Mouse (Mus musculus): ENCODE measurements around the gene Mlx. TPM values are rescaled to one million over a fixed set of nuclear protein-coding genes. Genes with fewer than 3 reads are reported as not detected.
A peak's percentile ranks its signal among the peaks of the same experiment; 100 is the strongest.

The Mlx gene
- total RNA-seq, 2 experiments from 2014 or later, result 41.1 to 44.7 TPM

DNA sequence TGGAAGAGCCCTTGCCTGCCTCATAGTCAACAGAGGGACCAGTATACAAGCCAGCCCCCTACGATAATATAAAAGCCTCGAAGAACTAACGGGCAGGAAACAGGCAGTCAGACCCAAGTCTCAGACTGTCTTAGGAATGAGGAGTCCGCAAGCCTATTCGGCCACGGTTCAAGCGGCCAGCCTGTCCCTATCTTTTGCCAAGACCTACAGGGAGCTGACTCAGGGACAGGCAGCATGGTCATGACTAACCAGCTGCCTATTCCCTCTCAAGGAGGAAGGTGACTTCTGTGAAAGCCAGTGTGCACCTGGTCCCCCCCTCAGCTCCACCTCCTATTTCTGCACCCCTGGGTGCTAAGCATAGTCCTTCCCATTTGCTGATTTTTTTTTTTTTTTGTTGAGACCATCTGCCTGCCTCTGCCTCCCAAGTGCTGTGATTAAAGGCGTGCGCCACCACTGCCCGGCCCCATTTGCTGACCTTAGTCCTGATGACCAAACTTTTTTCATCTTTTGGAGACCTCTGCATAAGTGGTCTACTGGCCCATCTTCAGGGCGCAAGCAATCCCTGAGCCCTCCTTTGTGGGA is 42.0 kb downstream of the Mlx start:
- no peak for TF ChIP-seq CTCF (IDR thresholded peaks at IDR 0.05)
- DNase-seq (ENCODE audit: extremely low spot score in 1 of 2, low spot score in 2 of 2), result no peak
- intact Hi-C loops (cut with DNase I), result no loop called here
- Histone ChIP-seq H3K4me3 (no peak overlapping the region), H3K27ac (no peak overlapping the region)

DNA sequence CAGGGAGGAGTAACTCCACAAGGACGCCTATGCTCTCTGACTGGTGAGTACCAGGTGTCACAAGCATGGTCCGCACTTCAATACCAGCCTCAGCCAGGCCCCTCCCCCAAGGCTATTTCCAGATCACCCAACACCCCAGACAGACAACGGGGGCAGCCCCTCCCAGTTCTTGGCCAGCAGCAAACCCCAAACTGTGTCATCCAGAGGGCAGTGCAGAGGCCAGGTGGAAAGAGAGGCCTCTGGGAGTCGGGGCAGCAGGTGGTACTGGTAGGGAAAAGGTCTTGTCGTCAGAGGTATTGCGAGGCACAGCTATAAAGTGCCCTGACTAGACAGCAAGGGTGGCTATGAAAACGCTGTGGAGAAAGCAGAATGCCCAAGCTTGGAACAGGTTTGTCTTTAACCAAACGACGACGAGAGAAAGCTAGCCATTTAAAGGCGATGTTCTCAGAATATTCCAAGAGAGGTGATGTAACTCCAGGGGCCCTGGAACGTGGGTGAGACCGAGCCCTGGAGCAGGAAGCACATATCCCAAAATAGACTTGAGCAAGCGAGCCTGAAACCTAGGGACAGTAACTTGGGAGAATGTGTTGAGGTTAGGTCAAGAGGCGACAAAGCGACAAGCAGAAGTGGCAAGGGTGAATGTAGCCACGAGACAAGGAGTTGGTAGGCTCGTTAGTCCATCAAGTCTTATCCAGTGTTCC is 43.1 kb downstream of the Mlx start:
- intact Hi-C loops (cut with DNase I), result no loop called here
- Histone ChIP-seq H3K4me3 (no peak overlapping the region), H3K27ac (no peak overlapping the region)
- peak in 1 of 2 experiments; percentile 13 for DNase-seq (ENCODE audit: extremely low spot score in 1 of 2, low spot score in 2 of 2)
- no peak for TF ChIP-seq CTCF (IDR thresholded peaks at IDR 0.05)

DNA sequence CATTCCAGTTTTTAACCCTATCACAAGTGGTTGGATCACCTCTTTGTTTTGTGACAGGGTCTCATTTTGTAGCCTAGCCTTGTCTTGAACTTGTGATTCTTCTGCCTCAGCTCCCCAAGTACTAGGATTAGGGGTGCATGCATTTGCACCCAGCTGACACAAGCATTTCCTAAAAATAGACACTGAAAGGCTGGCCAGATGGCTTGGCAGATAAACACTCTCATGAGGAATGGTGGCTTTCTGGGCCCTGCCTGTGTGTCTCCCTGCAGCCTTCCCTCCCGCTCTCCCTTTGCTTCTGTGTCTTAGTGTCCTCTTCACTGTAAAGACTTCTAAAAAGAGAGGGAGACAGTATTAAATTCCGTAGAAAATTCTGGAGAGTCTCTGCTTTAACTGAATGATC is 44.1 kb downstream of the Mlx start:
- no peak for TF ChIP-seq CTCF (IDR thresholded peaks at IDR 0.05)
- DNase-seq (ENCODE audit: extremely low spot score in 1 of 2, low spot score in 2 of 2), result no peak
- intact Hi-C loops (cut with DNase I), result no loop called here
- H3K4me3 ChIP-seq, result no peak overlapping the region
- no peak overlapping the region for H3K27ac ChIP-seq

DNA sequence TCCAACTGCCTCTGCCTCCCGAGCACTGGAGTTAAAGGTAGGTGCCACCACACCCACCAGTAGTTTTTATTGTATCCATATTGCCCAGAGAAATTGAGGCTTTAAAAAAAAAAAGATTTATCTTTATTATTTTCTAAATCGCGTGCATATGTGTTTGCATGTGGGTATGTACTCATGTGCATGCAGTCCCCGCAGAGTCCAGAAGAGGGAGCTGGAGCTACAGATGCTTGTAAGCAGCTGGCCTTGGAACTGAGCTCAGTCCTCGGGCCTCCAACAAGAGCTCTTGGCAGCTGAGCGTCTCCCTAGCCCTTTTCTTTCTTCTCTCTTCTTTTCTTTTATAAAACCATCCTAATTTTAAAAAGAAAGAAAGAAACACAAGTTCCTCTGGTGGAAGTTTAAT is 44.6 kb downstream of the Mlx start:
- no peak overlapping the region for H3K4me3 ChIP-seq
- TF ChIP-seq CTCF (IDR thresholded peaks at IDR 0.05), result peak; percentile 26
- no peak overlapping the region for H3K27ac ChIP-seq
- intact Hi-C loops (cut with DNase I), result no loop called here
- no peak for DNase-seq (ENCODE audit: extremely low spot score in 1 of 2, low spot score in 2 of 2)

DNA sequence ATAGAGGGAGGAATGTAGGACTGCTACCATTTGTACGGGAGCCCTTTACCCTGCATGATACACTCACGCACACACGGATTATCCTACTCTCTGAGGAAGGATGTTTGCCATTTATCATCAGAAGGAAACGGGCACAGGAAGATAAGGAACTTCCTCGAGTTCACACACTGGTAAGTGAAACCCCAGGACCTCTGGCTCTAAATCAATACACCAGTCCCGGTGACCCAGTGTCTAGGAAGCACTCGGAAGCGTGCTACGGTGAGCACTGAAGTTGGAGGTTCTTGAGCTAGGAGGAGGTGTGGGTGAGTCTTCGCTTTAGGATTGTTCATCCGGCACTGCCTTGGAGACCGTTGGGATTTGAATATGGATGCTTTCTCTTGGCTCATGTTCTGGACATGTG is 46.0 kb downstream of the Mlx start:
- intact Hi-C loops (cut with DNase I), result no loop called here
- Histone ChIP-seq H3K4me3 (no peak overlapping the region), H3K27ac (no peak overlapping the region)
- DNase-seq (ENCODE audit: extremely low spot score in 1 of 2, low spot score in 2 of 2), result no peak
- no peak for TF ChIP-seq CTCF (IDR thresholded peaks at IDR 0.05)

DNA sequence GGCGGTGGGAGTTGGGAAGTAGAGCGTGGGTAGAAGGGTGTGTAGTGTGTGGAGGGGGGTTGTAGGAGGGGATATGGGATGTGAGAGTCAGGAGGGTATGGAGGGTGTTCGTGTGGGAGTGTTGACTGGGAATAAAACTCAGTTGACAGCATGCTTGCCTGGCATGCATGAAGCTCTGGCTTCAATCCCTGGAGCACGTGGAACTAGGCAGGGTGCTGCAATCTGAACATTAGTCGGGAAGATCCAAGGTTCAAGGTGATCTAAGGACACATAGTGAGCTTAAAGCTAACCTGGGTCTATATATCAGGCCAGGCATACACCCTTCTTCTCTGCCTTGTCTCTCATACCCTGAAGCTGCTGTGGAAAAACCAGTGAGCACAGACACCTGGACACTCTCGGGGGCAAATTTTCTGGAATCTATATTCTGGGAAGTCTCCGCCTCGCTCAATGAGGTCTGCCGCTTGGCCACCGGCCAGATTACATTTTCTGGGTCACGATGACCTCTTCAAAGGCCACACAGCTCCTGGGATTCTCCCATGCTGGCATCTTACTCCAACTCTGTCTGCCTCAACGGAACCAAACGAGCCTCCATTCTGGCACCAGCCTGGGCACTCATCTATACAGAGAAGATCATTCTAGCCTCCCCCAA is 47.3 kb downstream of the Mlx start:
- DNase-seq (ENCODE audit: extremely low spot score in 1 of 2, low spot score in 2 of 2), result no peak
- Histone ChIP-seq H3K4me3 (no peak overlapping the region), H3K27ac (no peak overlapping the region)
- intact Hi-C loops (cut with DNase I), result no loop called here
- TF ChIP-seq CTCF (IDR thresholded peaks at IDR 0.05), result no peak

DNA sequence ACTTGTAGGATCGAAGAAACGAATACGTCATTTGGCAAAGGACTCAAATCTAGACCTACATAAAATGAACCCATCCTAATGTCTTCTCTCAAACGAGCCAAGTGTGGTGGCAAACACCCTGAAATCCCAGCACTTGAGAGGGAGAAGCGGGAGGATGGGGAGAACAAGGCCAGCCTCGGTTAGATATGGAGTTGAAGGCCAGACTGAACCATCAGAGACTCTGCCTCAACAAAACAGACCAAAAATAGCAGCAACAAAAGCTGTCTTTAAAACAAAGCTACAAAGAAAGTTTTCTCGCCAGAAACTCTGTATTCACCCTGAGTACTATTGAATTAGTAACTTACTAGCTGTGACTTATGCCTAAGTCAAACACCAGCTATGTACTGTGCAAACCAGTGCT is 49.9 kb downstream of the Mlx start:
- TF ChIP-seq CTCF (IDR thresholded peaks at IDR 0.05), result no peak
- no peak for DNase-seq (ENCODE audit: extremely low spot score in 1 of 2, low spot score in 2 of 2)
- Histone ChIP-seq H3K27ac (no peak overlapping the region), H3K4me3 (no peak overlapping the region)
- intact Hi-C loops (cut with DNase I), result no loop called here

DNA sequence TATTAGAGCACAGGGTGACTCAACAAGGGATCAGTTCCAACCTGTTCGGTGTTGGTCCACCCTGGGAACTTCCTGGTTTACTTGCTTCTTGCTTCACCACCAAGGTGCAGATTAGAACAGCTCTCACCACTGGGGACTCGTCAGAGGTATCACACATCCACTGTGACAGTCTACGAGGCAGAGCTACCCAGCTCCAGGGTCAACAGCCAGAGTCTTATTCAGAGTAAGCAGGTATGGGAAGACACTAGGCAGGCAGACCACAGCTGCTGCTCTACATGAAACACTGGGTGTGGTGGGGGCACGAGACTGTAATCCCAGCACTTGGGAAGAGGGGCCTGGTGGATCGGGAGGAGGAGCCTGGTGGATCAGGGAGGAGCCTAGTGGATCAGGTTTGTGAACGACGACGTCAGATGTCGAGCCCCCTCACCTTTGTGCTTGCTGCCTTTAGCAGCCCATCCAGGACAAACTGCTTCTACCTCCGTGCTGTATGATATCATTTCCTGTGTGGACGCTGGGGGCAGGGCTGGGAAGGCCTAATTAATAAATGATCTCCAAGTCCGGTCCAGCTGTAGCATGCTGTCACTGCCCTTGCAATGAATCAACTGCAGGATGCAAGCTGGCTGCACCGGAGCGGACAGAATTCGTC is 51.6 kb downstream of the Mlx start:
- TF ChIP-seq CTCF (IDR thresholded peaks at IDR 0.05), result no peak
- H3K4me3 ChIP-seq, result no peak overlapping the region
- H3K27ac ChIP-seq, result no peak overlapping the region

DNA sequence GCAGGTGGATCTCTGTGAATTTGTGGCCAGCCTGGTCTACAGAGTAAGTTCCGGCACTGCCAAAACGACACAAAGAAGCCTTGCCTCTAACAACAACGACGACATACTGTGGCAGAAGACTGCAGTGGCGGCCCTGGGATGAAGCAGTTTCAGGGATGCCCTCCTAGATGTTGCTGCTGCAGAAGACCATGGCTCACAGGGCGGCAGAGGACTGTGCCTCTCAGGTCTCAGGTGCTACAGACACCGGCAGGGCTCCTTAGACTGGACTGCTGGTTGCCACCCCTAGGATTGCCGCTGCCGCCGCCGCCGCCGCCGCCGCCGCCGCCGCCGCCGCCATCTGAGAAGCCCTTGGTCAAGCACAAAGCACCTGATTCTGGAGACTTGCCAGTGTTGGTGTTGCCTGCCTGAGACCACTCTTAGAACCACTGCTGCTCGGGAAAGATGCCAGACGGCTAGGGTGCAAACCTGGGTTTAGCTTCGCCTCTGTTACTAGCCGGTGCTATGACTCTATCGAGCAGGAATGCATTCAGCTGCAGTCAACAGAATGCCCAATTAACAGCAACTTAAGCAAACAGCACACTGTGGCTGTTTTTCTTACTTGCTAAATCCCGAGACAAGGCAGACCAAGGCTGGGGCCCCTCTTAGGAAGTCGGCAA is 53.2 kb downstream of the Mlx start:
- Histone ChIP-seq H3K4me3 (peak overlapping the region; percentile 40), H3K27ac (no peak overlapping the region; the same call in 1 of the 2 replicates)
- intact Hi-C loops (cut with DNase I), result no loop called here
- TF ChIP-seq CTCF (IDR thresholded peaks at IDR 0.05), result no peak
- no peak for DNase-seq (ENCODE audit: extremely low spot score in 1 of 2, low spot score in 2 of 2)

More for the DNA sequence above, 51.6 kb downstream of the Mlx start:
- intact Hi-C loops (cut with DNase I), result no loop called here
- no peak for DNase-seq (ENCODE audit: extremely low spot score in 1 of 2, low spot score in 2 of 2)

DNA sequence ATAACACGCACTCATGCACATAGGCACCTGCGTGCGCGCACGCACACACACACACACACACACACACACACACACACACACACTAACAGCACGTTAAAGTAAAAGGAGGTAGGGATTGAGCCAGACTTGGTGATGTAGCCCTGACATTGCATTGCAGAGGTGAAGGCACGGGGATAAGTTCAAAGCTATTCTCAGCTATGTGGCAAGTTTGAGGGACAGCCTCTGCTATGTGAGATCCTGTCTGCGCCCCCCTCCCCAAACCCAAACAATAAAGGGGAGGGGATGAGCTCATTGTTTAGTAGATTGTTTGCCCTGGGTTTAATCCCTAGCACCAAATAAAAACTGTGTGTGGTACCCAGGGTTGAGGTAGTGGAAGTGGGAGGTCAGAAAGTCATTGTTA is 54.0 kb downstream of the Mlx start:
- no peak for TF ChIP-seq CTCF (IDR thresholded peaks at IDR 0.05)
- DNase-seq (ENCODE audit: extremely low spot score in 1 of 2, low spot score in 2 of 2), result no peak
- no peak overlapping the region for H3K27ac ChIP-seq
- intact Hi-C loops (cut with DNase I), result no loop called here
- no peak overlapping the region for H3K4me3 ChIP-seq

Small RNA genes lying within 50 kb of the gene (microRNA-seq; reads per million reads assigned to microRNA genes)
- gene Gm27626, result 0 reads per million in 2 experiments

Other genes starting within 250 kb of the Mlx start
- gene Stat5b, start 236.6 kb upstream of the Mlx start, total RNA-seq (2021), result 10 to 100 TPM; 23.6 to 25.0 TPM
- gene Stat5a, start 227.9 kb upstream of the Mlx start, total RNA-seq (2021), result 1 to 10 TPM; 1.7 to 2.0 TPM
- 10 to 100 TPM; 35.7 to 40.9 TPM for gene Stat3, start 147.7 kb upstream of the Mlx start, total RNA-seq (2021)
- gene Cavin1, start 116.4 kb upstream of the Mlx start, total RNA-seq (2021), result 10 to 100 TPM; 19.2 to 22.2 TPM
- gene Atp6v0a1, start 77.8 kb upstream of the Mlx start, total RNA-seq (2021), result 100 to 1,000 TPM; 442 to 461 TPM
- 1 to 10 TPM; 8.3 TPM for gene Naglu, start 17.3 kb upstream of the Mlx start, total RNA-seq (2021)
- gene Hsd17b1, start 8.9 kb upstream of the Mlx start, total RNA-seq (2021), result 1 to 10 TPM in 1 of 2 experiments, under 1 TPM in 1; 0.87 to 1.5 TPM
- 10 to 100 TPM; 22.5 to 24.1 TPM for gene Coasy, start 4.7 kb upstream of the Mlx start, total RNA-seq (2021)
- 1 to 10 TPM; 2.7 to 3.1 TPM for gene Psmc3ip, start 8.2 kb downstream of the Mlx start, total RNA-seq (2021)
- 10 to 100 TPM; 50.7 to 56.6 TPM for gene Retreg3, start 32.6 kb downstream of the Mlx start, total RNA-seq (2021)
- 10 to 100 TPM; 45.1 to 45.8 TPM for gene Tubg1, start 32.7 kb downstream of the Mlx start, total RNA-seq (2021)
- gene Tubg2, start 68.6 kb downstream of the Mlx start, total RNA-seq (2021), result 10 to 100 TPM; 51.4 to 52.9 TPM
- gene Cntnap1, start 83.2 kb downstream of the Mlx start, total RNA-seq (2021), result 100 to 1,000 TPM; 171 to 182 TPM
- 10 to 100 TPM; 13.0 to 13.2 TPM for gene Plekhh3, start 84.1 kb downstream of the Mlx start, total RNA-seq (2021)
- gene Ccr10, start 88.2 kb downstream of the Mlx start, total RNA-seq (2021), result under 1 TPM in 1 of 2 experiments, not detected in 1; 0.38 TPM
- 10 to 100 TPM; 56.9 to 62.1 TPM for gene Ezh1, start 139.2 kb downstream of the Mlx start, total RNA-seq (2021)
- 10 to 100 TPM; 35.7 to 40.8 TPM for gene Ramp2, start 158.8 kb downstream of the Mlx start, total RNA-seq (2021)
- 10 to 100 TPM; 59.3 to 61.0 TPM for gene Vps25, start 166.4 kb downstream of the Mlx start, total RNA-seq (2021)
- gene Wnk4, start 173.3 kb downstream of the Mlx start, total RNA-seq (2021), result 1 to 10 TPM; 4.5 to 8.0 TPM
- gene Cntd1, start 191.7 kb downstream of the Mlx start, total RNA-seq (2021), result under 1 TPM; 0.44 to 0.81 TPM
- gene Coa3, start 191.8 kb downstream of the Mlx start, total RNA-seq (2021), result 10 to 100 TPM; 97.5 to 98.4 TPM
- gene Becn1, start 215.0 kb downstream of the Mlx start, total RNA-seq (2021), result 100 to 1,000 TPM; 210 to 218 TPM
- 100 to 1,000 TPM; 125 to 132 TPM for gene Psme3, start 228.9 kb downstream of the Mlx start, total RNA-seq (2021)
- gene Aoc2, start 237.8 kb downstream of the Mlx start, total RNA-seq (2021), result 1 to 10 TPM; 7.2 to 9.4 TPM
- gene Aoc3, start 243.3 kb downstream of the Mlx start, total RNA-seq (2021), result under 1 TPM; 0.63 TPM